Mouse (Mus musculus): ENCODE measurements at regions not wholly inside any gene's neighbourhood (a gene's known extent, or its start where the extent isn't known, plus 50 kb on each side); places are given as distances from the start of the nearest gene placed in this dataset.

- TF ChIP-seq POLR2A (IDR thresholded peaks at IDR 0.05; ENCODE audit: low read depth, low read length) (no peak), CTCF (IDR thresholded peaks at IDR 0.05; ENCODE audit: extremely low read depth, insufficient read depth, insufficient read length, insufficient replicate concordance) (no peak)
- WGBS, result 96% methylated on average over 2 of the region's 2 CpGs
- H3K27ac ChIP-seq (ENCODE audit: insufficient read depth, low read length), result no peak overlapping the region
- H3K27me3 ChIP-seq (ENCODE audit: control insufficient read depth, insufficient read depth, low read length), result no peaks in the 10 kb centered on the region
- H3K4me1 ChIP-seq (ENCODE audit: control insufficient read depth, insufficient read depth, insufficient read length), result no peaks in the 10 kb centered on the region
- H3K4me3 ChIP-seq (ENCODE audit: extremely low read depth, insufficient read depth, insufficient read length), result no peak overlapping the region
- no peaks in the 10 kb centered on the region for H3K36me3 ChIP-seq (ENCODE audit: control insufficient read depth, insufficient read depth, low read length)
- no peak for DNase-seq (ENCODE audit: low read depth in 1 of 2, low spot score in 2 of 2)
Observed at GRCm38 (mm10) chr15:11459306-11459705, 59.8 kb upstream of the Tars start.

- no peak overlapping the region for H3K4me3 ChIP-seq (ENCODE audit: extremely low read depth, insufficient read depth, insufficient read length)
- 85% methylated on average over 8 of the region's 8 CpGs for WGBS
- H3K4me1 ChIP-seq (ENCODE audit: control insufficient read depth, insufficient read depth, insufficient read length), result no peaks in the 10 kb centered on the region
- TF ChIP-seq CTCF (IDR thresholded peaks at IDR 0.05; ENCODE audit: extremely low read depth, insufficient read depth, insufficient read length, insufficient replicate concordance) (no peak), POLR2A (IDR thresholded peaks at IDR 0.05; ENCODE audit: low read depth, low read length) (no peak)
- DNase-seq (ENCODE audit: low read depth in 1 of 2, low spot score in 2 of 2), result no peak
- H3K36me3 ChIP-seq (ENCODE audit: control insufficient read depth, insufficient read depth, low read length), result no peaks in the 10 kb centered on the region
- H3K27me3 ChIP-seq (ENCODE audit: control insufficient read depth, insufficient read depth, low read length), result no peaks in the 10 kb centered on the region
- H3K27ac ChIP-seq (ENCODE audit: insufficient read depth, low read length), result no peak overlapping the region
Observed at GRCm38 (mm10) chr15:11457278-11457677, 57.8 kb upstream of the Tars start.

GRCm38 (mm10) chr15:11455982-11456381 lies 56.5 kb upstream of the Tars start:
- 85% methylated on average over 6 of the region's 6 CpGs for WGBS

GRCm38 (mm10) chr15:11455366-11455785 lies 55.9 kb upstream of the Tars start:
- H3K27me3 ChIP-seq (ENCODE audit: control insufficient read depth, insufficient read depth, low read length), result no peaks in the 10 kb centered on the region
- no peak for DNase-seq (ENCODE audit: low read depth in 1 of 2, low spot score in 2 of 2)
- TF ChIP-seq POLR2A (IDR thresholded peaks at IDR 0.05; ENCODE audit: low read depth, low read length), result no peak
- TF ChIP-seq CTCF (IDR thresholded peaks at IDR 0.05; ENCODE audit: extremely low read depth, insufficient read depth, insufficient read length, insufficient replicate concordance), result no peak
- 92% methylated on average over 11 of the region's 11 CpGs for WGBS
- no peaks in the 10 kb centered on the region for H3K36me3 ChIP-seq (ENCODE audit: control insufficient read depth, insufficient read depth, low read length)
- H3K4me1 ChIP-seq (ENCODE audit: control insufficient read depth, insufficient read depth, insufficient read length), result no peaks in the 10 kb centered on the region
- H3K27ac ChIP-seq (ENCODE audit: insufficient read depth, low read length), result no peak overlapping the region
- no peak overlapping the region for H3K4me3 ChIP-seq (ENCODE audit: extremely low read depth, insufficient read depth, insufficient read length)

More at GRCm38 (mm10) chr15:11455982-11456381, 56.5 kb upstream of the Tars start:
- no peak overlapping the region for H3K4me3 ChIP-seq (ENCODE audit: extremely low read depth, insufficient read depth, insufficient read length)
- TF ChIP-seq CTCF (IDR thresholded peaks at IDR 0.05; ENCODE audit: extremely low read depth, insufficient read depth, insufficient read length, insufficient replicate concordance), result no peak
- no peak for TF ChIP-seq POLR2A (IDR thresholded peaks at IDR 0.05; ENCODE audit: low read depth, low read length)
- H3K4me1 ChIP-seq (ENCODE audit: control insufficient read depth, insufficient read depth, insufficient read length), result no peaks in the 10 kb centered on the region
- no peak overlapping the region for H3K27ac ChIP-seq (ENCODE audit: insufficient read depth, low read length)
- DNase-seq (ENCODE audit: low read depth in 1 of 2, low spot score in 2 of 2), result no peak
- no peaks in the 10 kb centered on the region for H3K36me3 ChIP-seq (ENCODE audit: control insufficient read depth, insufficient read depth, low read length)
- H3K27me3 ChIP-seq (ENCODE audit: control insufficient read depth, insufficient read depth, low read length), result no peaks in the 10 kb centered on the region

- H3K36me3 ChIP-seq (ENCODE audit: control insufficient read depth, insufficient read depth, low read length), result no peaks in the 10 kb centered on the region
Observed at GRCm38 (mm10) chr15:11453997-11454396, 54.5 kb upstream of the Tars start.

GRCm38 (mm10) chr15:11451635-11452034 lies 52.2 kb upstream of the Tars start:
- no peaks in the 10 kb centered on the region for H3K4me1 ChIP-seq (ENCODE audit: control insufficient read depth, insufficient read depth, insufficient read length)
- no peaks in the 10 kb centered on the region for H3K27me3 ChIP-seq (ENCODE audit: control insufficient read depth, insufficient read depth, low read length)
- TF ChIP-seq CTCF (IDR thresholded peaks at IDR 0.05; ENCODE audit: extremely low read depth, insufficient read depth, insufficient read length, insufficient replicate concordance), result no peak
- TF ChIP-seq POLR2A (IDR thresholded peaks at IDR 0.05; ENCODE audit: low read depth, low read length), result no peak
- no peaks in the 10 kb centered on the region for H3K36me3 ChIP-seq (ENCODE audit: control insufficient read depth, insufficient read depth, low read length)
- no peak overlapping the region for H3K27ac ChIP-seq (ENCODE audit: insufficient read depth, low read length)
- DNase-seq (ENCODE audit: low read depth in 1 of 2, low spot score in 2 of 2), result no peak
- H3K4me3 ChIP-seq (ENCODE audit: extremely low read depth, insufficient read depth, insufficient read length), result no peak overlapping the region
- WGBS, result 12% methylated on average over 1 of the region's 1 CpGs

More at GRCm38 (mm10) chr15:11453997-11454396, 54.5 kb upstream of the Tars start:
- WGBS, result 88% methylated on average over 1 of the region's 1 CpGs
- TF ChIP-seq CTCF (IDR thresholded peaks at IDR 0.05; ENCODE audit: extremely low read depth, insufficient read depth, insufficient read length, insufficient replicate concordance) (no peak), POLR2A (IDR thresholded peaks at IDR 0.05; ENCODE audit: low read depth, low read length) (no peak)
- no peaks in the 10 kb centered on the region for H3K27me3 ChIP-seq (ENCODE audit: control insufficient read depth, insufficient read depth, low read length)
- H3K4me1 ChIP-seq (ENCODE audit: control insufficient read depth, insufficient read depth, insufficient read length), result no peaks in the 10 kb centered on the region
- DNase-seq (ENCODE audit: low read depth in 1 of 2, low spot score in 2 of 2), result no peak
- H3K4me3 ChIP-seq (ENCODE audit: extremely low read depth, insufficient read depth, insufficient read length), result no peak overlapping the region
- H3K27ac ChIP-seq (ENCODE audit: insufficient read depth, low read length), result no peak overlapping the region
